Mouse (Mus musculus): Measurements from ENCODE around the gene Kcnh4. TPM values are rescaled to one million over a fixed set of nuclear protein-coding genes. Genes with fewer than 3 reads are reported as not detected.

The Kcnh4 gene
- polyA plus RNA-seq, 1 experiment, result not detected

- 19% methylated on average over 6 of the region's 6 CpGs for WGBS
- Histone ChIP-seq H3K27ac (ENCODE audit: insufficient read depth, low read depth, low read length) (no peak overlapping the region), H3K4me3 (ENCODE audit: insufficient read depth, low read depth, low read length) (no peak overlapping the region), H3K4me1 (ENCODE audit: control insufficient read depth, insufficient read depth, low read length) (peaks cover 23% of the 10 kb centered on the region)
- TF ChIP-seq CTCF (IDR thresholded peaks at IDR 0.05; ENCODE audit: insufficient read depth, low read depth, low read length) (no peak), POLR2A (IDR thresholded peaks at IDR 0.05; ENCODE audit: insufficient read depth, low read depth, low read length) (no peak)
Observed at GRCm38 (mm10) chr11:100745085-100745484, 14.7 kb downstream of the Kcnh4 start.

GRCm38 (mm10) chr11:100741348-100741747 lies 18.4 kb downstream of the Kcnh4 start:
- Histone ChIP-seq H3K27ac (ENCODE audit: insufficient read depth, low read depth, low read length) (no peak overlapping the region), H3K4me1 (ENCODE audit: control insufficient read depth, insufficient read depth, low read length) (peaks cover 12% of the 10 kb centered on the region), H3K4me3 (ENCODE audit: insufficient read depth, low read depth, low read length) (no peak overlapping the region)
- no peak for TF ChIP-seq POLR2A (IDR thresholded peaks at IDR 0.05; ENCODE audit: insufficient read depth, low read depth, low read length)
- TF ChIP-seq CTCF (IDR thresholded peaks at IDR 0.05; ENCODE audit: insufficient read depth, low read depth, low read length), result no peak
- 52% methylated on average over 6 of the region's 6 CpGs for WGBS

GRCm38 (mm10) chr11:100738749-100739148 lies 21.0 kb downstream of the Kcnh4 start:
- 6% methylated on average over 5 of the region's 5 CpGs for WGBS
- no peak overlapping the region for H3K27ac ChIP-seq (ENCODE audit: insufficient read depth, low read depth, low read length)
- no peak for TF ChIP-seq POLR2A (IDR thresholded peaks at IDR 0.05; ENCODE audit: insufficient read depth, low read depth, low read length)
- no peak for TF ChIP-seq CTCF (IDR thresholded peaks at IDR 0.05; ENCODE audit: insufficient read depth, low read depth, low read length)
- peaks cover 11% of the 10 kb centered on the region for H3K4me1 ChIP-seq (ENCODE audit: control insufficient read depth, insufficient read depth, low read length)
- H3K4me3 ChIP-seq (ENCODE audit: insufficient read depth, low read depth, low read length), result no peak overlapping the region

- H3K4me3 ChIP-seq (ENCODE audit: insufficient read depth, low read depth, low read length), result peak within 1 kb of the TSS; percentile 75
- peaks cover 11% of the 10 kb centered on the region for H3K4me1 ChIP-seq (ENCODE audit: control insufficient read depth, insufficient read depth, low read length)
- no peak for TF ChIP-seq CTCF (IDR thresholded peaks at IDR 0.05; ENCODE audit: insufficient read depth, low read depth, low read length)
- TF ChIP-seq POLR2A (IDR thresholded peaks at IDR 0.05; ENCODE audit: insufficient read depth, low read depth, low read length), result peak; percentile 64
- no peak within 1 kb of the TSS for H3K27ac ChIP-seq (ENCODE audit: insufficient read depth, low read depth, low read length)
- WGBS, result 1% methylated on average over 39 of the region's 39 CpGs
Observed at GRCm38 (mm10) chr11:100738066-100738604, 21.6 kb downstream of the Kcnh4 start, which contains the start of gene Rab5c. Gene Rab5c (minus strand): TSS chr11:100738215.

- Histone ChIP-seq H3K4me3 (ENCODE audit: insufficient read depth, low read depth, low read length) (peak overlapping the region; percentile 75), H3K4me1 (ENCODE audit: control insufficient read depth, insufficient read depth, low read length) (peaks cover 11% of the 10 kb centered on the region), H3K27ac (ENCODE audit: insufficient read depth, low read depth, low read length) (no peak overlapping the region)
- under 1% methylated on average over 13 of the region's 13 CpGs for WGBS
- TF ChIP-seq CTCF (IDR thresholded peaks at IDR 0.05; ENCODE audit: insufficient read depth, low read depth, low read length) (no peak), POLR2A (IDR thresholded peaks at IDR 0.05; ENCODE audit: insufficient read depth, low read depth, low read length) (no peak)
Observed at GRCm38 (mm10) chr11:100737105-100737733, 22.5 kb downstream of the Kcnh4 start.

- H3K27ac ChIP-seq (ENCODE audit: insufficient read depth, low read depth, low read length), result no peak overlapping the region
- 78% methylated on average over 4 of the region's 4 CpGs for WGBS
- TF ChIP-seq POLR2A (IDR thresholded peaks at IDR 0.05; ENCODE audit: insufficient read depth, low read depth, low read length) (no peak), CTCF (IDR thresholded peaks at IDR 0.05; ENCODE audit: insufficient read depth, low read depth, low read length) (no peak)
- no peak overlapping the region for H3K4me3 ChIP-seq (ENCODE audit: insufficient read depth, low read depth, low read length)
- peaks cover 11% of the 10 kb centered on the region for H3K4me1 ChIP-seq (ENCODE audit: control insufficient read depth, insufficient read depth, low read length)
Observed at GRCm38 (mm10) chr11:100736746-100737080, 23.0 kb downstream of the Kcnh4 start.

- Histone ChIP-seq H3K27ac (ENCODE audit: insufficient read depth, low read depth, low read length) (no peak overlapping the region), H3K4me1 (ENCODE audit: control insufficient read depth, insufficient read depth, low read length) (peaks cover 11% of the 10 kb centered on the region), H3K4me3 (ENCODE audit: insufficient read depth, low read depth, low read length) (no peak overlapping the region)
- no peak for TF ChIP-seq POLR2A (IDR thresholded peaks at IDR 0.05; ENCODE audit: insufficient read depth, low read depth, low read length)
- no peak for TF ChIP-seq CTCF (IDR thresholded peaks at IDR 0.05; ENCODE audit: insufficient read depth, low read depth, low read length)
- 66% methylated on average over 14 of the region's 14 CpGs for WGBS
Observed at GRCm38 (mm10) chr11:100735954-100736745, 23.6 kb downstream of the Kcnh4 start.

GRCm38 (mm10) chr11:100735134-100735865 lies 24.4 kb downstream of the Kcnh4 start:
- no peak overlapping the region for H3K4me3 ChIP-seq (ENCODE audit: insufficient read depth, low read depth, low read length)
- 85% methylated on average over 9 of the region's 9 CpGs for WGBS
- H3K27ac ChIP-seq (ENCODE audit: insufficient read depth, low read depth, low read length), result no peak overlapping the region
- TF ChIP-seq POLR2A (IDR thresholded peaks at IDR 0.05; ENCODE audit: insufficient read depth, low read depth, low read length), result no peak
- no peak for TF ChIP-seq CTCF (IDR thresholded peaks at IDR 0.05; ENCODE audit: insufficient read depth, low read depth, low read length)
- peaks cover 15% of the 10 kb centered on the region for H3K4me1 ChIP-seq (ENCODE audit: control insufficient read depth, insufficient read depth, low read length)
